Mouse (Mus musculus) cortical plate, adult 2 months (tissue): ENCODE measurements around the gene Copg2.

Experiments used
- CTCF ChIP-seq: fragments of 200-500 bp; IDR thresholded peaks from 2 replicates; pipeline ENCODE4 v1.5.1; 2011; ENCODE audit warnings: mild to moderate bottlenecking, control low read depth, low read length; ENCODE audit not compliant: insufficient read depth; ENCODE audit errors: extremely low read depth
- POLR2A ChIP-seq: fragments of 200-500 bp; IDR thresholded peaks from 2 replicates; pipeline ENCODE4 v1.6.1; 2011; ENCODE audit warnings: mild to moderate bottlenecking, low read length, control low read depth; ENCODE audit not compliant: insufficient read depth; ENCODE audit errors: extremely low read depth

DNA sequence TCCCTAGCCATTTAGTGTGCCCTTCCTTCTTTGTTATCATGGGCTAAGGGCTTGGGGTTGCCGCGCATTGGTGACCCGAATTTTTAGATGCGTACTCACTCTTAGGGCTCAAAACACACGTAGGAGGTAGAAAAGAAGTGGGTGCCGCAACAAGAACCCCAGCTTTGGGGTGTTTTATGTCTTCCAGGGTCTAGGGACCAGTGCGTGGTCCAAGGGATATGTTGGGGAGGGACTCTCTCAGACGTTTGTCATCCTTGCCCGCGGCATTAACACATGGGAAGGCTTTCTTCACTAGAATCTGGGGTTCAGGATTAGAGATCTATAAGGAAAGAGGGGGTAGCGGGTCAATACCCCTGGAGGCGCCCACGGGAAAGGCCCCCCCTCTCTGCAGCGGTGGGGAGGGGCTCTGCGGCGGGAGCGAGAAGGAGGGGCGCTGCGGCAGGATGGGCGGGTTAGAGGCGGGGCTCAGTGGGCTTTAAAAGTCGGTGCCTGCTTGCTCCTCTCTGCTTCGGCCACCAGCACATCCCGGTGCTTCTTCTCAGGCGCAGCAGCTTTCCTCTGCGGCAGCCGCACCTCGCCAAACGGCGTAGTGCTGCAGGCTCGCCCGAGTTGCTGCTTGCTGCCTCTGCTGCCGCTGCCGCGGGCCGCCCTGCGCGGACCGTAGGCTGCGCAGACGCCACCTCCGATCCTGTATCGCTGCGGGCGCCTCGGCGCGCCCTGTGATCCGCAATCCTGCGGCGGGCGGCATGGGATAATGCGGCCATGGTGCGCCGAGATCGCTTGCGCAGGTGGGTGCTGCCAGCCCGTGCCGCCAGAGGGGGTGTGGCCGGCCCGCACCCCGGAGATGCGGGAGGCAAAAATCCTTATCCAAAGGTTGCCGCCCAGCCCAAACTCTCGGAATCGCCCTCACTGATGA, 158.8 kb downstream of the Copg2 start:
- TF ChIP-seq POLR2A (peak; percentile 98), CTCF (no peak)
